Mouse (Mus musculus) neutrophil, adult 5-6 weeks (primary cell): ENCODE results near the gene Ssbp2. TPM values are rescaled to one million over a fixed set of nuclear protein-coding genes. Genes with fewer than 3 reads are reported as not detected.

Experiments used
- total RNA-seq: library from RNA; stranded (forward); fragments of 200-1000 nt; gene quantifications from 2 replicates; pipeline ENCODE4 v1.2.3, GENCODE M21; 2017

The Ssbp2 gene
- total RNA-seq, 1 experiment from 2014 or later, result 20.3 TPM

Other genes starting within 250 kb of the Ssbp2 start
- 3.1 and 8.7 TPM in 2 replicates for gene Atg10, start 236.3 kb upstream of the Ssbp2 start, total RNA-seq